ENCODE assay signal across 11 mouse cellular contexts in genomic region chr6:84320586-84320985, GRCm38 (mm10).
DNase-seq lines count a peak whose midpoint lies in the region; ATAC-seq and TF ChIP-seq lines count a peak whose summit lies in the region.
"Had no signal": no experiment of that assay in that cellular context is flagged by ENCODE, and none has a peak within 500 bp of the region (broad histone marks: within the 10 kb centered on the region; RNA-seq: fewer than 3 reads in every experiment).

No protein-coding gene starts in this region.

- H3K4me2 ChIP-seq in hindbrain, embryonic 16.5 days (ENCODE audit: low read length), result no peak overlapping the region
- H3K4me2 ChIP-seq: heart, embryonic 15.5 days; limb, embryonic 12.5 days had no signal

- no peak overlapping the region for H3K4me3 ChIP-seq in left cerebral cortex, adult 2 months
- no peak overlapping the region for H3K4me3 ChIP-seq in hindbrain, embryonic 16.5 days (ENCODE audit: low read length)
- H3K4me3 ChIP-seq: heart, embryonic 15.5 days; limb, embryonic 12.5 days had no signal

- peak; percentile 51 for TF ChIP-seq CTCF in left cerebral cortex, adult 2 months (IDR thresholded peaks at IDR 0.05)

- WGBS in hindbrain, embryonic 16.5 days, result 76% methylated on average over 1 of the region's 1 CpGs

- intact Hi-C loops in left cerebral cortex, adult 2 months (cut with DNase I), result loop anchor here (10.0 kb wide), 2 partner anchors 414 to 594 kb away; no protein-coding TSS in a partner anchor

- H3K4me1 ChIP-seq in hindbrain, embryonic 16.5 days (ENCODE audit: control insufficient read depth, insufficient read depth, low read depth, low read length), result peaks cover 6% of the 10 kb centered on the region; the same call in 1 of the 2 replicates

- H3K9ac ChIP-seq in hindbrain, embryonic 16.5 days (ENCODE audit: low read depth, low read length), result no peak overlapping the region
- H3K9ac ChIP-seq: heart, embryonic 15.5 days; limb, embryonic 12.5 days had no signal

- no peak overlapping the region for H3K27ac ChIP-seq in left cerebral cortex, adult 2 months
- H3K27ac ChIP-seq in hindbrain, embryonic 16.5 days (ENCODE audit: low read depth, low read length), result no peak overlapping the region
- H3K27ac ChIP-seq: heart, embryonic 15.5 days; limb, embryonic 12.5 days had no signal

- ATAC-seq in common myeloid progenitor, adult 5-6 weeks (replicated peaks; ENCODE audit: low read depth, poor library complexity, severe bottlenecking), result peak; percentile 20; the same call in 1 of the 2 replicates
- ATAC-seq in hindbrain, embryonic 16.5 days, result no peak

- no peaks in the 10 kb centered on the region for H3K36me3 ChIP-seq in hindbrain, embryonic 16.5 days (ENCODE audit: control insufficient read depth, insufficient read depth, low read length)
- H3K36me3 ChIP-seq: heart, embryonic 15.5 days; limb, embryonic 12.5 days had no signal

- no peaks in the 10 kb centered on the region for H3K27me3 ChIP-seq in hindbrain, embryonic 16.5 days (replicated peaks; ENCODE audit: control insufficient read depth, insufficient read depth, low read length)
- H3K27me3 ChIP-seq: limb, embryonic 12.5 days had no signal

- DNase-seq in cerebellum, postnatal 10 days, result peak; percentile 65 to 66
- no peak for DNase-seq in cerebellum, adult 9-10 months
- DNase-seq in left cerebral cortex, adult 2 months (ENCODE audit: extremely low spot score in 1 of 2, low spot score in 2 of 2), result no peak
- DNase-seq in left cerebral cortex, adult 11 months (ENCODE audit: low spot score), result no peak
- DNase-seq in right cerebral cortex, adult 2 months (ENCODE audit: low spot score in 2 of 2), result peak; percentile 28 to 35
- no peak for DNase-seq in urinary bladder, postnatal 4 days (ENCODE audit: low spot score in 2 of 2)
- DNase-seq: cerebellum, adult 9-11 months had no signal

- H3K9me3 ChIP-seq in hindbrain, embryonic 16.5 days (ENCODE audit: control insufficient read depth, low read length), result no peaks in the 10 kb centered on the region
- H3K9me3 ChIP-seq: heart, embryonic 15.5 days; limb, embryonic 12.5 days had no signal

Comparison
In these comparisons a context has a peak if more than half of its experiments do, and no peak if none do; other contexts are left out.
1. DNase-seq: peak in cerebellum, postnatal 10 days (2 of 2) and right cerebral cortex, adult 2 months (2 of 2); none in cerebellum, adult 9-10 months (single experiment), left cerebral cortex, adult 2 months (0 of 2), left cerebral cortex, adult 11 months (single experiment) and urinary bladder, postnatal 4 days (0 of 2).